Mouse (Mus musculus) gastrocnemius, postnatal 25 days (tissue): ENCODE data around the gene Polr2a. TPM values are rescaled to one million over a fixed set of nuclear protein-coding genes. Genes with fewer than 3 reads are reported as not detected.
"Not testable (repeated sequence)": the region's sequence is repeated elsewhere in the genome, so short reads cannot be mapped to it uniquely, and the experiment has no call there.

ENCODE experiments used
- DNase-seq: peaks from one replicate; pipeline ENCODE4 v3.0.0; 2022
- total RNA-seq, 2 experiments: library from RNA; stranded (reverse); gene quantifications; 1 replicate in 1 of 2; 2 replicates in 1 of 2; pipeline ENCODE4 v1.2.3; 2021

The Polr2a gene
- total RNA-seq, 2 experiments from 2014 or later = 24.7 to 27.5 TPM

DNA sequence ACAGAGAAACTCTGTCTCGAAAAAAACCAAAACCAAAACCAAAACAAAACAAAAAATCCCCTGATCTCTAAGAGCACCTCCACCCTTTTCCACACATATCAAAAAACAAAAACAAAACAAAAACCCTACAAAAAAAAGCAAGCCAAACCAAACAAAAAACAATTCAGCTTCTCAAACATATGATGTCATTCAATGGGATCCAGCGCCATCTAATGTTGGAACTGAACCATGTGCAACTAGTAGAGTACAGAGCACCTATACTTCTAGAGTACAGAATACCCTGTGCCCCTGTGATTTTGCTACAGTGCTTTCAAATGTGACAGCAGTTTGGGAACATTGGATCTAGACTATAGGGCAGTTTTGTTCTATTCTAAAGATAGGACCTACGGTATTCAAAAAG lies 3.7 kb downstream of the Polr2a start:
- DNase-seq = no peak

DNA sequence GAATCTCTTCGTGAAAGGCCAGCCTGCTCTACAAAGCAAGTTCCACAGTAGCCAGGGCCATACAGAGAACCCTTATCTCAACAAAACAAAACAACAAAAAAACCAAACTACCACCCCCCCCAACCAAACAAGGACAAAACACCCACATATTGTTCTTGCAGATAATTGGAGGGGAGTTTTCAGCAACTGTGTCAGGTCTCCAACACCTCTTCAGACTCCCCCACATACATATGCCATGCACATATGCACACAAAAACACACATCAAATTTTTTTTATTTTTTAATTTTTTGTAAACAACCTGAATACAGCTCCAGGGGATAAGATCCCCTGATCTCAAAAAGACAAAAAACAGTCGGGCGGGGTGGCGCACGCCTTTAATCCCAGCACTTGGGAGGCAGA lies 4.2 kb downstream of the Polr2a start:
- no peak for DNase-seq

DNA sequence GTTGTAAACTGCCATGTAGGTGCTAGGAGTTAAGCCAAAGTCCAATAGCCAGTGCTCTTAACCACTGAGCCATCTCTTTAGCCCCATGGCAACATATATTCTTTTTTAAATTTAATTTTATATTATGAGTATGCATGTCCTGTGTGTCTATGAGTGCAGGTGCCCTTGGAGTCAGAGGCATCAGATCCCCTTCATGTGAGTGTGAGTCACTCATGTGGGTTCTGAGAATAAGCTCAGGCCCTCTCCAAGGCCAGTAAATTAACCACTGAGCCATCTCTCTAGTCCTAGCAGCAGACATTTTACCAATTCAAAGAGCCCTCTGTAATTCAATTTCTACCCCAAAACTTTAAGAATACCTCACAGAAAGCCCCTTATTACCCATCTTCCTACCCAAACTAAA lies 5.8 kb downstream of the Polr2a start:
- DNase-seq = no peak

DNA sequence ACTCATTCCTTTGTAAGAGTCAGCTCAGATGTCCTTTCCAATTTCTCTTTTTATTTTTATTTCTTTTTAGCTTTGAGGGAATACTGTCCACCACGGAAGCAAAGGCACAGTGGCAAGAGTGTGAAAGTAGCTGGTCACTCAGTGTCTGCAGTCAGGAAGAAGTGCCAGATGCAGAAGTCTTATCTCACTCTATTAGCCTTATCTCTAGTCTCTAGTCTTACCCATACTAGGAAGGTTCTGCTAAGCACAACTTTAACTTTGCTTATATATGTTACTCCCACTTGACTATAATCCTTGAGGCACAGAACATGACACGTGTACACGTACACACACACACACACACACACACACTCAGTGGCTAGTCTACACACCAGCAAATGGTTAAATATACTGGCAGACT lies 6.8 kb downstream of the Polr2a start:
- DNase-seq = no peak

DNA sequence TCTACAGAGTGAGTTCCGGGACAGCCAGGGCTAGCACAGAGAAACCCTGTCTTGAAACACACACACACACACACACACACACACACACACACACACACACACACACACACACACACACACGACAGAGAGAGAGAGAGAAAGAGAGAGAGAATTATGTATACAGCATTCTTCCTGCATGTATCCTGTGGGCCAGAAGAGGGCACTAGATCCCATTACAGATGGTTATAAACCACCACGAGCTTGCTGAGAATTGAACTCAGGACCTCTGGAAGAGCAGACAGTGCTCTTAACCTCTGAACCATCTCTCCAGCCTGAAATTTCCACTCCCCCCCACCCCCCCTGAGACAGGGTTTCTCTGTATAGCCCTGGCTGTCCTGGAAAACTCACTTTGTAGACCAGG lies 27.0 kb downstream of the Polr2a start:
- not testable (repeated sequence) for DNase-seq

DNA sequence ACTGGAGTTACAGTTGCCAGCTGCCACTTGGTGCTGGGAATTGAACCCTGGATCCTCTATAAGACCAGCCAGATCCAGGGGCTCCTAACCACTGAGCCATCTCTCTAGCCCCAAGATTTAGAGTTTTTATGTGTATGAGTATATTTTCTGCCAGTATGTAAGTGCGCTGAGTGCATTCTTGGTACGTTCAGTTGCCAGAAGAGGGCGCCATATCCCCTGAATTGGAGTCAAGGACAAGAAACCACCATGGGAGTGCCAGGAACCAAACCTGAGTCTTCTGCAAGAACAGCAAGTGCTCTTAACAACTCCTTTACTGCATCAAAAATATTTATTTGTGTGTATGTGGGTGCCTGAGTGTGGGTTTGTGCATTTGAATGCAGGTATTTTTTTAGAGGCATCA lies 29.4 kb downstream of the Polr2a start:
- DNase-seq = no peak

DNA sequence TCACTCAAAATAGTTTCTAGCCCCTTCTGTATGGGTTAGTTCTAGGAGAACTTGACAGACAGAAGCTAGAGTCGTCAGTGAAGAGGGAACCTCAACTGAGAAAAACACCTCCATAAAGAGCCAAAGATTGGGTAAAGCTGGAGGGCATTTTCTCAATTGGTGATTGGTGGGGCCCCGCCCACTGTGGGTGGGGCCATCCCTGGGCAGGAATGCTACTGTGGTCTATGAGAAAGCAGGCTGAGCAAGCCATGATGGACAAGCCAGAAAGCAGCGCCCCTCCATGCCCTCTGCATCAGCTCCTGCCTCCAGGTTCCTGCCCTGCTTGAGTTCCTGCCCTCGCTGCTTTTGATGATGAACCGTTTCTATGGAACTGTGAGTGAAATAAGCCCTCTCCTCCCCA lies 32.5 kb downstream of the Polr2a start:
- no peak for DNase-seq

DNA sequence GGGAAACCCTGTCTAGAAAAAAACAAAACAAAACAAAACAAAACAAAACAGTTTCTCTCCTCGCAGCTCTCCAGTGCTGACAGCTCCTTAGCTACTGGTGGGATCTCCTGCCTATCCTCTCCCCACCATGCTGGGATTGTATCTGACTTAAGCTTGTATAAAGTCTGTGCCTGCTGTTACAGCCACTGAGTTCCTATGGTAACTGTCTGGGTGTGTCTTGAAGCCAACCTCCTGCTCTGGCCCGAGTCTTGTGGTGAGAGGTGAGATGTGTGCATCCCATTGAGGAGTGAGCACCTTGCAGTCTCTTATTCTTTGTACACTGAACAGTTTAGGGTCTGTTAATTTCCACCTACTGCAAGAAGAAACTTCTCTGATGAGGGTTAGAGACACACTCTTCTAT lies 35.4 kb downstream of the Polr2a start:
- DNase-seq = no peak

DNA sequence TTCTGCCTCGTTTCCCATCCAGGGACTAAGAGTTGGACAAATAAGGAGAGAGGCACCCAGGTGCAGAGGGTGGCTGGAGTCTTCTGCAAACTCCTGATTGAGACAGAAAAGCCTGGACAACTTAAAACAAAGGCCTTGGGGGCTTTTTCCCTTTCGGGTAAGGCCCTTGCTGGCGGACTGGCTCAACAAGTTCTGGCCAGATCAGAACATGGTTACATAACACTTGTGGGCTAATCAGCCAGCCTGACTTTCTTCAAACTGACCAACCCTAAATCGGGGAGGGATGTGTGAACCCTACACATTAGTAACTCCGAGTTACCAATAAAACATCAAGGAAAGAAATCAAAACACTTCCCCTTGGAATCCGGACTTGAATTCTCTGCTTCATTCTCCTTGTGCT lies 37.6 kb downstream of the Polr2a start:
- DNase-seq = no peak

DNA sequence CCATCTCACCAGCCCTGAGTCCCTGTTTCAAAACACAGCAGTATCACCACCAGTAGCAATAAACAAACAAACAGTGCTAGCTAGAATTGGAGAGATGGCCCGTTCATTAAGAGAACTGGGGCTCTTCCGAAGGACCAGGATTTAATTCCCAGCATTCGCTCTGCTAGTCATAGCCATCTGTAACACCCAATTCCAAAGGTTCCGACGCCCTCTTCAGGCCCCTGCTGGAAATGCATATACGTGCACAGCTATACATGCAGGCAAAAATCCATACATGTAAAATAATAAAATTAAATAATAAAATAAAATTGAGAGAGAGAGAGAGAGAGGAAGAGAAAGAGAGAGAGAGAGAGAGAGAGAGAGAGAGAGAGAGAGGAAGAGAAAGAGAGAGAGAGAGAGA lies 39.0 kb downstream of the Polr2a start:
- DNase-seq = no peak

DNA sequence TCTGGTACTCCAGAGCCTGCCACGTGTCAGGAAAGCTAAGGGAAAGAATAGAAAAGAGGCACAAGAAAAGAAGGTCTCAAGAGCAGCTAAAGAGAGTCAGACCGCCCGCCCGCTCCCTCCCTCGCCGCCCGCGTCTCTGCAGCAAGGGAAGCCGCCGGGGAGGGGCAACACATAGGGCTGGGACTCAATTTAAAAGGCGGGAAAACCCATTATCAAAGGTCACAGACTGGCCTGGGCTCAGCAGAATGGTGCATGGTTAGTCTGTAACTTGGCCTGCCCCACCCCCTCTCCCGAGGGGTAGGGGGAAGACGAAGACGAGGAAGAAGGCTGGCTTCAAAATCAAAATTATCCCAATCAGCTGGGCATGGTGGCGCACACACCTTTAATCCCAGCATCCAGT lies 39.8 kb downstream of the Polr2a start:
- DNase-seq = no peak

DNA sequence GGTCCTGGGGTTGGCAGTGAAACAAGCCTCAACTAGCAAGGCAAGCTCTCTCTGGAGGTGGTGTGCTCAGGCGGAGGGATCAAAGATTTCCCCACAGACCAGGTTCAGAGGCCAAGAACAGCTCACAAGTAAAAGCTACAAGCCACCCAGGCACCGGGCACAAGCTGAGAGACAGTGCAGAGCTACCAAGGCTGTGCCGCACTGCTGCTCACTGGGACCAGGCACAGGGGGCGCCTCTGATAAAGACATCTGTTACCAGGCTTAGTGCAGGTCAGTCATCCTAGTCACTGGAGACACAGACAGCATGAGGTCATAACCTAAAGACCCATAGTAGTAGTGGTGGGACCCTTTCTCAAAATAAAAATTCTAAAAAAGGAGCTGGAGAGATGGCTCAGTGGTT lies 41.5 kb downstream of the Polr2a start:
- no peak for DNase-seq

DNA sequence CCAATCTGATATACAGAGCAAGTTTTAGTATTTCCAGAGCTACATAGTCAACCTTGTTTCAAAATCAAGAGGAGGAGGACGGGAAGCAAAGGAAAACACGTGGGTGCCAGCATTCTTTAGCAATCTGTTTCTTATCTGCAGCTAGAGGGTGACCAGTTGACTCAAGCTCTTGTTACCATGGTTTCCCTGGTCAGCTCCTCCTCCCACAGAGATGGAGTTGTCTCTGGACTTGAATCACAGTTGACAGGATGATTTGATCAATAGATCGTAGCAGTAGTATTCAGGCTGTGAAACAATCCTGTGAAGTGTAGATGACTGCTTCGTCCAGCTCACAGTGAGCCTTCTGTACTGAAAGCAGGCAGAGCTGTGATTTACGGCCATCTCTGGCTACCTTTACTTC lies 42.5 kb downstream of the Polr2a start:
- no peak for DNase-seq

DNA sequence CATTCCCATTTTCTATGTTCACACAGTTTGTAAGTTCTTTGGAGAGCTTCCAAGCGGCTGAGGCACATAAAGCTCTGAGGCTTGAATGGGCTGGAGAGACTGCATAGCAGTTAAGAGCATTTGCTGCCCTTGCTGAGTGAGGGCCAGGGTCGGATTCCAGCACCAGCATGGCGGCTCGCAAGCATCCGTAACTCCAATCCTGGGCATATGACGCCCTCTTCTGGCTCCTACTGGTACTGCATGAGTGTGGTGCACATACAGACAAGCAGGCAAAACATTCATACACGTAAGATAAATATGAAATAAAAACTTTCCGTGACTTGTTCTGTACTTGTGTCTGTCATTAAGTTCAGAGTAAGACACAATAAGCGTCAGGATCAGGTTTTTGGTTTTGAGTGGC lies 43.0 kb downstream of the Polr2a start:
- DNase-seq = no peak

DNA sequence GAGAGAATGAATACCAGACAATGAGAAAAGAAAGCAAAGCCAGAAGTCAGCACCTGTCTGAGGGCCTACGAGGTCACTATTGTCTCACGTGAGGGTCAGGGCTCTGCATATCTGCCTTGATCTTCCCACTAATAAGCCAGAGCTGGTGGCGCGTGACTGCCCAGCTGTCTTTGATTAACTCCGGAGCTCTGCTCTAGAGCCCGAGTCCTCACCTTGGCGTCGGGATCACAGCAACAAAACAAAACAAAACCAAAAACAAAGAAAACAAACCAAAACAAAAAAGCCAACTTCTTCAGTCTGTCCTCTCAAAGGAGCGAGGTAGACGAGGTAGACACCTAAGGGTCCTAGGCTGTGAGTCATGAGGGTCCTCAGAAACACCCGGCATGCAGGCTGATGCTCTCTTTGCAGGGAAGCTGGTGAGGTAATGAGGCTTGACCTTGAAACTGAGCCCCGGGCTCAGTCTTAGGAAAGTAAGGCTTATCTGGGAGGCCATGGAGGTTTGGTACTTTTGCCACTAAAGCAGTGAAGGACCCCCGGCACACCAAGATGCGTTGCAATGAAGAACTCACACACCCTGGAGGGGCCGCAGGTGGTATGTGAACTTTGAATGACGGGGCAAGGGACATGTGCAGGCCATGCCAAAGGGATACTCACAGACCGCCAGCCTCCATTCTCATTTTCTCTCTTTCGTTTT lies 43.7 kb downstream of the Polr2a start:
- no peak for DNase-seq

DNA sequence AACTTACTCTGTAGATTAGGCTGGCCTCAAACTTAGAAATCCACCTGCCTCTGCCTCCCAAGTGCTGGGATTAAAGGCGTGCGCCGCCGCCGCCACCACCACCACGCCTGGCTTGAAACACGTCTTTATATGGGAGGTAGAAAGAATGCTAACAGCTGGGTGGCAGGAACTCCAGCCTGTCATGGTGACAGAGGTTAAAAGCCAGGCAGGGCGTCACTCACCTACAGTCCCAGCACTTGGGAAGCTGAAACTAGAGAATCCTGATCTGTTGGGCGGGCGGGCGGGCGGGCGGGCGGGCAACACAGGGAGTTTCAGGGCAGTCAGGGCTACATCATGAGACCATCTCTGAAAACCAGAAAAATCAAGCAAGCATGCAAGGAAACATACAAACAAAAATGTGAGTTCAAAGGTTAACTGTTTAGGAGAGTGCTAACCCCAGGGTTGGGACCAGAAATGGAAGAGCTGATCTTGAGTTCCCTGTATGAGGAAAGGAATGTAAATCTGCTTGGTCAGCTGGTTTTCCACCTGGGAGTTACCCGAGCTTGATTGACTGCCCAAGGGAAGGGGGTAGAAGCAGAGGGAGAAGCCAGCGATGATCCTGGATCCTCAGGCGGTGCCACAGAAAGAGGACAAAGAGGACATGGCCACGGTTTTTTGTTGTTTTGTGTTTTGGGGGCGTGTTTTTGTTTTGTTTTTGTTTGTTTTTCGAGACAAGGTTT lies 45.3 kb downstream of the Polr2a start:
- no peak for DNase-seq

DNA sequence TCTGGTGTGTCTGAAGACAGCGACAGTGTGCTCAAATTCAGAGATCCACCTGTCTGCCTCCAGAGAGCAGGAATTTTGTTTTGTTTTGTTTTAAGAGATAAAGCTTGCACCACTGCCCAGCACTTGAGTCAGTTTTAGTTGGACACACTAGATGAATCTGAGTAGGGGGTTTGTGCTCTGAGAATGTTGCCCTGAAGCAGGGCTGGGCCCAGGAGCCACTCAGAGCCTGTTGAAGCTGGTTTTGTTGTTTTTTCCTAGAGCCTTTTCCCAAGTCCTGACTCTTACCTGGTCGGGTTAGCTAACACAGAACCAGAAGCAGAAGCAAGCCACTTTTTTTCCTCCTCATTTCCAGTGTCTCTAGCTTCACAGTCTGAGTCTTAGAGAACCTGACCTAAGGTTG lies 47.4 kb downstream of the Polr2a start:
- no peak for DNase-seq

DNA sequence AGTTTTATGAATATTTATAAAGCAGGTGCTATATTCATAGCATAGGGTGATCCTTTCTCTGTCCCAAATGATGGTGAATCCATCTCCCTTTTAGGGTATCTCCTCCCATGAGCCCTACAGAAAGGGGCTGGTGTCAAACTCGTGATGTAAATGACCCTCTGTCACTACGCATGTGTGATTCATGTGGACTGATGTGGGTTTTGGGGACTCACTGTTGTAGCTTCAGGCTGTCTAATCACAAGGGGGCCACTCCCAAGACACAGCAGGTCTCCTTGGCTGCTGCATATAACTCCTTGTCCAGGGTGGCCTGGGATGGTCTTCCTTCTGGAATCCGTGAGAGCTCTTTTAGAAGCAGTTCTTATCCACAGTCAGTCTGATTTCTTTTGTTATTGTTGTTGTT lies 48.0 kb downstream of the Polr2a start:
- DNase-seq = no peak

DNA sequence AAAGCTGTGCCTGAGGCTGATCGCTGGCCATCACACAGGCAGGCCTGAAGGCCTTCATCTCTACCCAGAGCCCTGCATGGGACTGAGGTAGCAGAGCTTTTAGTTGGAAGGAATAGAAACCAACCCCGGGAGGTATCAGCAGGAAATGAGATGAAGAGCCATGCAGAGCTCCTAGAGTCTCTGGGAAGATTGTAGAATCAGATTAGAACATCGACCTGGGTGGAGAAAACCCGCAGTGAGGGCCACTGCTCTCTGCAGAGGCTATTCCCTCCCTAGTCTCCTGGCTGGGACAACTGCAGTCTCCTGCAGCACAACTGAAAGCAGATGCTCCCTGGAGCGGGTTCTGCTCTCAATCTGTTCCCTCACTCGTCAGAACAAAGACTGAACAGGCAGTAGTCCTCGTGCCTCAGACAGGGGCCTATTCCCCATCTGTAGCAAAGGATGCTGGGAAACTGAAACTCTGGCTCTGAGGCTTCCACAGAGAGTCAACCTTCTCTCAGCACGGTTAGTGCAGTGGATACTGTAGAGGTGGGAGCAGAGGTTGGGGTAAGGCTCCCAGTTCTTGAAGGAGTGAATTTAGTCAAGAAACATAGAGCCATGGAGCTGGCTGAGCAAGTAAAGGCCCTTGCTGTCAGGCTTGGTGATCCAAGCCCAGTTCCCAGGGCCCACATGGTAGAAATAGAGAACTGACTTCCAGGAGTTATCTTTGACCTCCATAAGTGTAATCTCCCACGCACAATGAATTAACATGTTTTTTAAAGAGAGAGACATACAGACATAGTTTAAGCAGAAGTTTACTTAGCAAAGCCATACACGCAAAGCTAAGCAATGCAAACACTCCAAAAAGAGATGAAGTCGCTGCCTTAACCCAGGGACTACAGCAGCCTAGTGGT lies 48.6 kb downstream of the Polr2a start:
- DNase-seq = no peak

DNA sequence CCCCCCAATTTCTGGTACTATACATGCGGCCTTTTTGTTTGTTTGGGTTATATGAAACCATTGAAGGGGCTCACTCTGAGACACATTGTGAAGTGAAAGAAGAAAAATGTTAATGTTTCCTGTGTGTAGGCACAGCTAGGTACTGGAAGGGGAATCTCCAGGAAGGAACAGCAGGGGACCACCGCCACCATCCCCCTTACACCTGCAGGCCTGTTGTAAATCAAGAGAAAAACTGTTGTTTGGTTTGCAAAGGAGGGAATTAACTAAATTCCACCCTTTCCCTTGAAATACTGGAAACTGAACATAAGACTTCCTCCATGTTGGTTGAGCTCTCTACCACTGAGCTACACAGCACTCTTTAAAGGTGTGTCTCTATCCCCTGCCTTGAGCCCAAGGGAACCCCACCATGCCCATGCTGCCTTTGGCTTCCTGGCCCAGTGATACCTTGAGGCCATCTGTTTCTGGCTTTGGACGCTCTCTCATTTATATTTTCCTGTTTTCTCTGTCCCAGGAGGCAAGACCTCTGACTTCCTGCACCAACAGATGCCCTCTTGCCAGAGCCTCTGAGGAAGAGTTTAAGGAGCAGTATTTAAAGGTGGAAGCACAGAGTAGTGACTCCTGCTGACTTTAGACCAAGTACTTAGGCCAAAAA lies 49.7 kb downstream of the Polr2a start:
- no peak for DNase-seq

DNA sequence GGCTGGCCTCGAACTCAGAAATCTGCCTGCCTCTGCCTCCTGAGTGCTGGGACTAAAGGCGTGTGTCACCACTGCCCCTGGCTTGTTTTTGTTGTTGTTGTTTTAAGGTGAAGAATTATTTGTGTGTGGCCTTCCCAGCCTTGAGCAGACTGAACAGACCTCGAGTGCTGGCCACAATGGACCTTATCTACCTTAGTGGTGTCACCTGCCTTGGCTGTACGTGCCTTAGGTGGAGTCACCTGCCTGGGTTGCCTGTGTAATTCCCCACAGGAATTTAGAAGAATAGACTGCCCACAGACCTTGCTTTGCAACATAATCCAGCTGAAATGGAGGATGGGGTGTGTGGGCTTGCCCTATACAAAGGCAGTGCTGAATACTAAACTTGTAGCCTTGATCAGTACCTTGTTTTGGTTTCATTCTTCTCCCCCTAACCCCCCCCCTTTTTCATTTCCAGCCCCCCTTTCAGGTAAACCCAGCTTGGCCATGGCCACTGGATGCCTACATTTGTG lies 50.5 kb downstream of the Polr2a start:
- no peak for DNase-seq

DNA sequence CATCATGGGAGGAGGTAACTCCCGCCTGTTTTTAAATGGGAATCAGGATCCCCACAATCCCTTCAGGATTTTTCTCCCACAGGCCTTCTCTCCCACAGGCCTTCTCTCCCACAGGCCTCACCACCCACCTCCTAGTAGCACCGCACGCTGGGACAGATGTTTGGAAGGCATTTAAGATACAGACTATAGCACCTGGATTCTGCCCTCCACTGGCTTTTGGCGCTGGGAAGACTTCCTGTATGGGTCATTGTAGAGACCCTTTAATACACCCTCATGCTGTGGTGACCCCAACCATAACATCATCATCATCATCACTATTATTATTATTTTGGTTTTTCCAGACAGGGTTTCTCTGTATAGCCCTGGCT lies 51.0 kb downstream of the Polr2a start:
- no peak for DNase-seq
